Mouse (Mus musculus): ENCODE measurements around the gene Phkg1.
"Not testable (repeated sequence)": the region's sequence is repeated elsewhere in the genome, so short reads cannot be mapped to it uniquely, and the experiment has no call there.

Phkg1 gene

GRCm38 (mm10) chr5:129898449-129898848, at the start of gene Phkg1:
Gene Phkg1, minus strand, starts transcription at chr5:129898549.
- no peak for DNase-seq

GRCm38 (mm10) chr5:129947528-129948033, 49.2 kb upstream of the Phkg1 start:
- DNase-seq, result no peak

- no peak for DNase-seq
Observed at GRCm38 (mm10) chr5:129943402-129943801, 45.1 kb upstream of the Phkg1 start.

GRCm38 (mm10) chr5:129942073-129942939, 44.0 kb upstream of the Phkg1 start:
- peak; percentile 50 for DNase-seq

- DNase-seq, result peak; percentile 99
Observed at GRCm38 (mm10) chr5:129941495-129942045, 43.2 kb upstream of the Phkg1 start, which contains the start of gene Vkorc1l1. Gene Vkorc1l1, plus strand, starts transcription at chr5:129941970.

GRCm38 (mm10) chr5:129940736-129941494, 42.6 kb upstream of the Phkg1 start:
- no peak for DNase-seq

- no peak for DNase-seq
Observed at GRCm38 (mm10) chr5:129940281-129940680, 41.9 kb upstream of the Phkg1 start.

- DNase-seq, result no peak
Observed at GRCm38 (mm10) chr5:129936941-129937340, 38.6 kb upstream of the Phkg1 start.

GRCm38 (mm10) chr5:129929924-129930855, 31.8 kb upstream of the Phkg1 start:
- DNase-seq, result no peak

GRCm38 (mm10) chr5:129925933-129926332, 27.6 kb upstream of the Phkg1 start:
- no peak for DNase-seq

- no peak for DNase-seq
Observed at GRCm38 (mm10) chr5:129924820-129925452, 26.6 kb upstream of the Phkg1 start.

GRCm38 (mm10) chr5:129921972-129922371, 23.6 kb upstream of the Phkg1 start:
- DNase-seq, result no peak

GRCm38 (mm10) chr5:129919320-129919719, 21.0 kb upstream of the Phkg1 start:
- no peak for DNase-seq

- DNase-seq, result no peak
Observed at GRCm38 (mm10) chr5:129918752-129919151, 20.4 kb upstream of the Phkg1 start.

- no peak for DNase-seq
Observed at GRCm38 (mm10) chr5:129918065-129918651, 19.8 kb upstream of the Phkg1 start.

GRCm38 (mm10) chr5:129915491-129915890, 17.1 kb upstream of the Phkg1 start:
- DNase-seq, result not testable (repeated sequence)

GRCm38 (mm10) chr5:129914024-129914423, 15.7 kb upstream of the Phkg1 start:
- DNase-seq, result no peak

- DNase-seq, result no peak
Observed at GRCm38 (mm10) chr5:129909591-129909990, 11.2 kb upstream of the Phkg1 start.

GRCm38 (mm10) chr5:129909147-129909546, 10.8 kb upstream of the Phkg1 start:
- DNase-seq, result no peak

GRCm38 (mm10) chr5:129908242-129908965, 10.1 kb upstream of the Phkg1 start, which contains the start of gene Nupr1l:
Gene Nupr1l, plus strand, starts transcription at chr5:129908540.
- peak; percentile 81 for DNase-seq
